ENCODE assay signal across 14 mouse cellular contexts in the genomic region with DNA sequence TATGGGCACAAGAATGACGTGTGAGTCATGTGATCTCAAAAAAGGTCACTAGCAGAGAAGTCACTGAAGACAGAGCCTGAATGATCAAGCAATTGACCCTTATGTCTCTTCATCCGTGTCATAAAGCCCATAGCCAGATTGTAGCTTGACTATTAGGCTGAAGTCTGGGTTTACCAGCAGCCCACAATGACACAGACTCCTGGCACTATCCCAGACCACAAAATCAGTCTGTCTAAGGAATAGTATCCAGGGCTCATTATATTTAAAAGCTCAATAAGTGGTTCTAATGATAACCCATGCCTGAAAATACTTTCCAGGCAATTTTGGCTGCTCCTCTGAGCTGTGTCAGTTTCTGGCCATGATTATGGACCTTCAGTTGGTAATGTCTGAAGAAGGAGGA.
"Had no signal": no experiment of that assay in that cellular context is flagged by ENCODE, and none has a peak within 500 bp of the region (broad histone marks: within the 10 kb centered on the region; RNA-seq: fewer than 3 reads in every experiment).

No protein-coding gene starts in this region.

- H3K27ac ChIP-seq: midbrain, embryonic 10.5 days; midbrain, embryonic 12.5 days; neural tube, embryonic 13.5 days had no signal

- H3K9me3 ChIP-seq: midbrain, embryonic 10.5 days; midbrain, embryonic 12.5 days; neural tube, embryonic 13.5 days had no signal

- H3K4me1 ChIP-seq: midbrain, embryonic 10.5 days; midbrain, embryonic 12.5 days; neural tube, embryonic 13.5 days had no signal

- H3K9ac ChIP-seq: lung, embryonic 14.5 days; midbrain, embryonic 12.5 days; neural tube, embryonic 13.5 days had no signal

- H3K27me3 ChIP-seq: midbrain, embryonic 12.5 days; neural tube, embryonic 13.5 days had no signal

- H3K4me3 ChIP-seq: midbrain, embryonic 10.5 days; midbrain, embryonic 12.5 days; myocyte; neural tube, embryonic 13.5 days had no signal

- ATAC-seq: midbrain, embryonic 16.5 days had no signal

- H3K36me3 ChIP-seq: midbrain, embryonic 10.5 days; midbrain, embryonic 12.5 days; neural tube, embryonic 13.5 days had no signal

- H3K4me2 ChIP-seq: lung, embryonic 14.5 days; midbrain, embryonic 12.5 days; neural tube, embryonic 13.5 days had no signal

- DNase-seq: lung, adult 18-20 months; lung, embryonic 14.5 days; lung, postnatal 10 days; lung, postnatal 4 days; midbrain, embryonic 14.5 days; right cerebral cortex, postnatal 14 days; thymus, adult 18-20 months; thymus, postnatal 14 days; thymus, postnatal 36 days had no signal
